Mouse (Mus musculus) brain, embryonic 14.5 days (tissue): Measurements from ENCODE around the gene Tmem106a.
A peak's percentile ranks its signal among the peaks of the same experiment; 100 is the strongest.

ENCODE experiments used
- CTCF ChIP-seq: fragments of 200-500 bp; IDR thresholded peaks from 2 replicates; pipeline ENCODE4 v1.5.1; 2012; ENCODE audit warnings: inconsistent platforms, mild to moderate bottlenecking, moderate library complexity, borderline replicate concordance; ENCODE audit not compliant: insufficient read depth, insufficient read length; ENCODE audit errors: extremely low read depth
- POLR2A ChIP-seq: fragments of 200-500 bp; IDR thresholded peaks from 2 replicates; pipeline ENCODE4 v1.6.1; 2012; ENCODE audit warnings: mild to moderate bottlenecking, inconsistent platforms, borderline replicate concordance; ENCODE audit not compliant: poor library complexity, insufficient read depth, insufficient read length, severe bottlenecking; ENCODE audit errors: extremely low read depth

GRCm38 (mm10) chr11:101576116-101576515 lies 5.9 kb upstream of the Tmem106a start:
- peak; percentile 35; the same call in 1 of the 2 replicates for TF ChIP-seq CTCF
- TF ChIP-seq POLR2A: no peak
